Mouse (Mus musculus) liver, embryonic 16.5 days (tissue): ENCODE measurements around the gene Xirp2. TPM values are rescaled to one million over a fixed set of nuclear protein-coding genes. Genes with fewer than 3 reads are reported as not detected.

Experiments
- ATAC-seq: fragments of 200-750 bp; cut with Nextera tagmentation; 2 replicates; pipeline ENCODE4 v1.8.0; 2017; ENCODE audit warnings: low read depth, mild to moderate bottlenecking, moderate number of reproducible peaks, moderate library complexity
- H3K27ac ChIP-seq: fragments of 300-500 bp; sonication (generic); 2 replicates; pipeline ENCODE4 v1.5.1; 2014; ENCODE audit warnings: mild to moderate bottlenecking, low read length
- H3K27me3 ChIP-seq: fragments of 300-500 bp; sonication (generic); 2 replicates; pipeline ENCODE4 v1.6.1; 2014; ENCODE audit warnings: low read depth, low read length, mixed read lengths; ENCODE audit not compliant: control insufficient read depth, insufficient read depth
- H3K36me3 ChIP-seq: fragments of 300-500 bp; sonication (generic); 2 replicates; pipeline ENCODE4 v1.6.1; 2014; ENCODE audit warnings: mild to moderate bottlenecking; ENCODE audit not compliant: control insufficient read depth, insufficient read depth
- H3K4me1 ChIP-seq: fragments of 300-500 bp; sonication (generic); 2 replicates; pipeline ENCODE4 v1.6.1; 2014; ENCODE audit warnings: low read depth, low read length, mixed read lengths; ENCODE audit not compliant: control insufficient read depth
- H3K4me2 ChIP-seq: fragments of 300-500 bp; sonication (generic); 2 replicates; pipeline ENCODE4 v1.6.1; 2014; ENCODE audit warnings: low read depth, low read length, mixed read lengths
- H3K4me3 ChIP-seq: fragments of 300-500 bp; sonication (generic); 2 replicates; pipeline ENCODE4 v1.5.1; 2014; ENCODE audit warnings: low read depth, mild to moderate bottlenecking, low read length
- H3K9ac ChIP-seq: fragments of 300-500 bp; sonication (generic); 2 replicates; pipeline ENCODE4 v1.6.1; 2014; ENCODE audit warnings: low read depth, low read length
- H3K9me3 ChIP-seq: fragments of 300-500 bp; sonication (generic); replicated peaks from 2 replicates; pipeline ENCODE4 v1.6.1; 2016; ENCODE audit warnings: low read length; ENCODE audit not compliant: control insufficient read depth
- WGBS: fragments of 180-500 bp; shearing (Covaris S2); extraction: QIAGEN DNeasy Blood & Tissue Kit; methylation state at CpG from one replicate; pipeline ENCODE4 v1.1.7; 2014; ENCODE audit not compliant: insufficient replicate concordance; 5-methylcytosine and 5-hydroxymethylcytosine counted together
- polyA plus RNA-seq: library from polyadenylated mRNA; unstranded; fragments of >200 nt; fragmentation: Nextera tagmentation; extraction: Ambion mirVana; gene quantifications from 2 replicates; pipeline ENCODE4 v1.2.1, GENCODE M21; 2015

Gene Xirp2
- polyA plus RNA-seq, 1 experiment from 2014 or later = 0.02 TPM

DNA sequence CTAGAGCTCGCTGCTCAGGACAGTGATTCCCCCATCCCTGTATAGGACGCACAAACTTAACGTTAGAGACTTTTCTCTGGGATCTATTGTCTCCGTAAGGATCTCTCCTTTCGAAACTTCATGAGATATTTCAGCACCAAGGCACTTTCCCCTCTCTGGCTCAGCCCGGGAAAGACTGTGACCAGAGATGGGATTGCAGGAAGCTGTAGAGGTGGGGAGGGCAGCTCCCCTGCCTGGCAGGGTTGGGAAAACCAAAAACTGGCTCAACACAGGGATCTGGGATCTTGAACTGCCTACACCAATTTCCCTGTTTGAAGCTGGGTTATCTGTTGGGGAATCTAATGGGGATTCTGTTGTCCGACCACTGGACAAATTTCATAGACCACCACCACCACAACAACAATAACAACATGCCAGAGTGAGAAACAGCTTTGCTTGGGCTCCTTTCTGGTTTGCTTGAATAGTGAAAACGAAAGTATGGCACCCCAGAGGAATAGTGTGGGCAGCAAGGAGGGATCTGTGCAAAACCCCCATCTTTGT lies 121.4 kb downstream of the Xirp2 start:
- no peak overlapping the region for H3K27ac ChIP-seq
- H3K36me3 ChIP-seq = no peaks in the 10 kb centered on the region
- no peaks in the 10 kb centered on the region for H3K4me1 ChIP-seq
- no peak overlapping the region for H3K4me2 ChIP-seq
- H3K27me3 ChIP-seq = peaks cover 27% of the 10 kb centered on the region
- no peak for ATAC-seq
- 8% methylated on average over 8 of the region's 8 CpGs for WGBS
- H3K4me3 ChIP-seq = no peak overlapping the region
- H3K9me3 ChIP-seq = no peaks in the 10 kb centered on the region
- H3K9ac ChIP-seq = no peak overlapping the region

Other genes starting within 250 kb of the Xirp2 start
- gene Gm21830, start 32.3 kb upstream of the Xirp2 start, polyA plus RNA-seq = not detected in 2 replicates
- gene Gm26727, start 12.8 kb upstream of the Xirp2 start, polyA plus RNA-seq = not detected in 2 replicates
- 0.25 and 0.33 TPM in 2 replicates for gene B3galt1, start 119.9 kb downstream of the Xirp2 start, polyA plus RNA-seq